Mouse (Mus musculus) E14TG2a.4 (cell line): ENCODE measurements around the gene Taar5.

Experiments used
- CTCF ChIP-seq: conservative IDR thresholded peaks from 2 replicates; pipeline ENCODE4 v1.5.1; 2014; ENCODE audit warnings: low read length
- NANOG ChIP-seq: IDR thresholded peaks from 2 replicates; pipeline ENCODE4 v1.6.1; 2014; ENCODE audit warnings: borderline replicate concordance, low read length, mixed read lengths
- POU5F1 ChIP-seq: IDR thresholded peaks from 2 replicates; pipeline ENCODE4 v1.6.1; 2014; ENCODE audit warnings: low read length, borderline replicate concordance

GRCm38 (mm10) chr10:23960444-23960915, 10.0 kb upstream of the Taar5 start, which contains the start of gene Taar4:
- no peak for TF ChIP-seq CTCF
- TF ChIP-seq POU5F1, result no peak
- no peak for TF ChIP-seq NANOG
